Mouse (Mus musculus) bone marrow, adult 2 months (tissue): Measurements from ENCODE around the gene Mettl25. TPM values are rescaled to one million over a fixed set of nuclear protein-coding genes. Genes with fewer than 3 reads are reported as not detected.

Experiments
- H3K27ac ChIP-seq: fragments of 200-500 bp; 2 replicates; pipeline ENCODE4 v1.5.1; 2012; ENCODE audit warnings: low read depth, mild to moderate bottlenecking, control low read depth, inconsistent platforms, low read length; ENCODE audit not compliant: control insufficient read depth, poor library complexity, insufficient read depth
- H3K4me1 ChIP-seq: fragments of 200-500 bp; 2 replicates; pipeline ENCODE4 v1.6.1; 2011; ENCODE audit warnings: low read length; ENCODE audit not compliant: control insufficient read depth, insufficient read depth
- H3K4me3 ChIP-seq: fragments of 200-500 bp; replicated peaks from 2 replicates; pipeline ENCODE3; 2011; ENCODE audit warnings: mild to moderate bottlenecking, low read depth, low read length, control low read depth; ENCODE audit not compliant: control insufficient read depth
- CTCF ChIP-seq: fragments of 200-500 bp; IDR thresholded peaks from 2 replicates; pipeline ENCODE4 v1.5.1; 2011; ENCODE audit warnings: low read length, control low read depth; ENCODE audit not compliant: control insufficient read depth, insufficient read depth
- POLR2A ChIP-seq: fragments of 200-500 bp; IDR thresholded peaks from 2 replicates; pipeline ENCODE4 v1.6.1; 2011; ENCODE audit warnings: low read depth, mild to moderate bottlenecking, control low read depth, low read length, borderline replicate concordance; ENCODE audit not compliant: control insufficient read depth
- WGBS: fragments of 180-500 bp; shearing (Covaris S2); methylation state at CpG from one replicate; pipeline ENCODE4 v1.1.7; 2018; 5-methylcytosine and 5-hydroxymethylcytosine counted together
- polyA plus RNA-seq: library from polyadenylated mRNA; stranded (reverse); fragments of >200 nt; gene quantifications from 2 replicates; pipeline ENCODE4 v1.2.4, GENCODE M21; 2011; ENCODE audit warnings: low replicate concordance; ENCODE audit not compliant: missing spikeins, insufficient read depth, insufficient read length

Mettl25 gene
- polyA plus RNA-seq, result 2.4 and 5.7 TPM in 2 replicates

DNA sequence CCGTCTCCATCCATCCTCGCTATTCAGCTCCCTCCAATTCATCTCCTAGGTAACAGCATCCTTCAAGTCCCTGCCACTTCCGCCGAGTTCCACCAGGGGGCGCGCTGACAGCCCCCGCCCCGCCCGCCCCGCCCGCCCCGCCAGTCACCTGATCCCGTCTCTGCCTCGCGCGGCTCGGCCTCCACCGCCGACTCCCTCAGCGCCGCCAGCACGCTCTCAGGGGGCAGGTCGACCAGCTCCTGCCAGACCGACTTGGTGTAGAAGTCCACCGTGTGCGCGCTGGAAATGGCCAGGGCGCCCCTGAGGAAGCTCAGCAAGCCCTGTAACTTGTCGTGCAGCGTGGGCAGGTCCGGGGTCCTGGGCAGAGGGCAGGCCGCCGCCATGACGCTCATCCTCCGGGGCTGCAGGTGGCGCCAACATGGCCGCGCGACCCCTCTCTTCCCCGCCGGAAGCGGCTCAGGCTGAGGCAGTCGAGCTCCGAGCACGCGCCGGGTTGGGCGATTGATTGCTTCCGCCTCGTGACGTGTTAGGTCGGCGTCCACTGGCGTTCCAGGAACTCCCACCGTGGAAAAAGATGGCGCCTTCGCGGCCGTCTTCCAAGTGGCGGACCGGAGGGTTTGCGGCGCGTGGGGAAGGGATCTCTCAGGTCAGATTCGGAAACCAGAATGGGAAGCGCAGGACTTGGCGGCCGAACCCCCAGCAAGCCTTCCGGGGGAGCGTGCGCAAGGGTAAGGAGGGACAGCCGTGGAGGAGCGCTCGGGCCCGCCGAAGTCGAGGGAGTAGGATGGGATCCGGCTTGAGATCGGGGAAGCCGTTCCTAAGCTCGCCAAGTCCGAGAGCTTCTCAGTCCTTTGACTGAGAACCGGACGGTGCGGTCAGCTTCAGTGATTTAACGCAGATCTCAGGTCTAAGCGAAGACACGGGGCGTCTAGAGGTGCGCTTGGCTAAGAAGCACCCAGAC lies at the start of gene Mettl25, which contains the start of gene Ccdc59:
Mettl25 (minus strand) TSS at position 453 of the 961 bp plus-strand sequence.
Ccdc59 (plus strand) TSS at position 140 of the 961 bp plus-strand sequence.
- under 1% methylated on average over 90 of the region's 90 CpGs for WGBS
- H3K27ac ChIP-seq, result peak within 1 kb of the TSS; percentile 86

DNA sequence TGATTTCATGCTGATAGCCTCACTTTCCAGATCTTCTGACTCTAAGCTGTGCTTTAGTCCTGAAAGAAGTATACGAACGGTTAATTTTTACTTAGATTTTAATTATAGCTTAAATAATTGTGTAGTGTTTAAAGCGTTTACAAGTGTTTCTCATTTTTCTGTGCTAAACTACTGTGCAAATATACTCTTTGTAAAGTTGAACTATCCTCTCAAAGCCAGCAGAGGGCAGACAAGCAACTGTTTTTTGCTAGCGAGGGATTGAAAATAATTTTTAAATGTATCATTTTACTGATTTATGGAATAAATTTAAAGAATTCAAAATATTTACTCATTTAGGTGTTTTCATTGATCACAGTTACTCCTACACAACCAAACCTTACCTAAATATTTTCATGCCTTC lies 26.1 kb upstream of the Mettl25 start:
- TF ChIP-seq POLR2A, result no peak
- TF ChIP-seq CTCF, result no peak
- 45% methylated on average over 4 of the region's 4 CpGs for whole genome bisulfite sequencing
- H3K27ac ChIP-seq, result no peak overlapping the region
- H3K4me3 ChIP-seq, result no peak overlapping the region
- no peaks in the 10 kb centered on the region for H3K4me1 ChIP-seq

More for the DNA sequence above, at the start of gene Mettl25, which contains the start of gene Ccdc59:
- TF ChIP-seq POLR2A, result peak; percentile 50; the same call in 1 of the 2 replicates
- peak; percentile 59 for TF ChIP-seq CTCF
- H3K4me1 ChIP-seq, result no peaks in the 10 kb centered on the region
- H3K4me3 ChIP-seq, result peak within 1 kb of the TSS; percentile 85

DNA sequence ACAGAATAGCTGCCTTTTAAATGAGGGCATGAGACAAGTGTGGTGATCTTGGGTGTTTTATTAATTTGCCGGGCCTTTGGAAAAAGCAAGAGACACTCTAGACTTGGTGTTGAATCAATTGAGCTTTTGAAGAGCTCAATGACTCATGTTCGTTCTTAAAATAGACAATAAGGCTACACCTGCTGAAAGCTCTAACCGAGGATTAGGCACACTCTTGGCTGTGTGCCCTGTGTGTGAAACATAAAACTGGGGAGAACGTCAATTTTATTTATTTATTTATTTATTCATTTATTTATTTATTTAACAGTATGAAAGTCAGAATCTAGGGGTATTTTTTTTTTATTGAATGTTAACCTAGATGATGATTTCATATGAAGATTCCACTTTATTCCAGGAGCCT lies 10.0 kb upstream of the Mettl25 start:
- 77% methylated on average over 4 of the region's 4 CpGs for WGBS
- no peak for TF ChIP-seq CTCF
- no peak for TF ChIP-seq POLR2A
- no peak overlapping the region for H3K4me3 ChIP-seq
- no peaks in the 10 kb centered on the region for H3K4me1 ChIP-seq
- H3K27ac ChIP-seq, result no peak overlapping the region

DNA sequence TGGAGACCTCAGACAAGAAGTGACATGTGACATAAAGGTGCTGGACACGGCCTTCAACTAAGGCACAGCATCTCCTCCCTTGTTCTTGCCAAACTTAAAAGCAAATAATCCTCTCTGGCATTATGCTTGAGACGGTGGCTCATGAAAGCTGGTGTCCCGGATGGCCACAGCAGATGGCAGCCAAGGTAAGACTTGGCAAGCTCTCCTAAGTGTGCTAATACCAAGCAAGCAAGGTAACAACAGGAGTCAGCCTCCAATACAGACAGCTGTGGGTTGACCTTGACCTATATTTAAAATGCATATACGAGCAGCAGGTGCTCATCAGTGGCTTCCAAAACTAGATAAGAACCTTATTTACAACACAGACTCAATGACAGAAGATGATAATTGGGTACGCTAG lies 9.1 kb upstream of the Mettl25 start:
- Histone ChIP-seq H3K4me1 (no peaks in the 10 kb centered on the region), H3K27ac (no peak overlapping the region), H3K4me3 (no peak overlapping the region)
- TF ChIP-seq POLR2A (no peak), CTCF (no peak)
- WGBS, result 88% methylated on average over 5 of the region's 5 CpGs

DNA sequence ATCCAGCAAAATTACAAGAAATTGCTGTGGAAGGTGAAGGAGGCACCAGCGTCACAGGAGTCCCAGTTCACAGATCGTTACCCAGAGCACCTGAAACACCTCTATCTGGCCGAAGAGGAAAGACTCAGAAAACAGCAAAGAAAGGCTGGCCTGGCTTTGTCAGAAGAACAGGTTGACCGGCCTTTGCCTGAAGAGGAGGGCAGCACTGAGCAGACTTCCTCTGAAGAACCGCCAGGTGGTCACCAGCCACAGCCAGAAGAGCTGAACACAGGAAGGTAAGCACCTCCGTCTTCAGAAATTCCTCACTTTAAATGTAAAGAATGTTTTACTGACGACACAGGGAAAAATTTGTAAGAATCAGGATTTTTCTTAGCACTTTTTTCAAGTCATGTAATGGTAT lies 1.4 kb upstream of the Mettl25 start:
- WGBS, result 86% methylated on average over 7 of the region's 7 CpGs
- TF ChIP-seq CTCF, result no peak
- no peak for TF ChIP-seq POLR2A

DNA sequence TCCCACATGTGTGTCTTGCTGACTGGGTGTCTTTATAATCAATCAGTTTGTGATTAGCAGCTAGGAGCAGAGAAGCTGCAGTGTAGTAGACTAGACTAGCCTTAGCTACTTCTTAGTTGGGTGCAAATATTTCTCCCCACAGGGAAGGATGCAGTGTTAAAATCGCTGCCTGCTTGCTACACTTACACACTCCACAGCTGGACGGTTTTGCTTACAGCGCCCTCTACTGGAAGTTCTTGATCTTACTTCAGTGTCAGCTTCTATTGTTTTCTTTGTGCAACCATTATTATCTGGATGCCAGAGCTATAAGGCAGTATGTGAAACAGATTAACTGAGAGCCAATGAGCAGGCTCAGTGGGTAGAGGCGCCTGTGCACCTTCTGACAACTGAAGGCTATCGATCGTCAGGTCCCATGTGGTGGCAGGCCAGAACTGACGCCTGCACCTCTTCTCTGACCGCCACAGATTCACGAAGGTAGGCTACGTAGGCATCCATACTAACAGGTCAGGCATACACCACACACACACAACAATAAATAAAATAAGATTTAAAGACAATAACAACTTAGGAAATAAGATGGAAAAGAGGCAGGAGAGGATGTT lies 6.5 kb downstream of the Mettl25 start:
- Histone ChIP-seq H3K4me1 (no peaks in the 10 kb centered on the region), H3K27ac (no peak overlapping the region), H3K4me3 (no peak overlapping the region)
- peak; percentile 35 for TF ChIP-seq CTCF
- TF ChIP-seq POLR2A, result no peak
- 66% methylated on average over 10 of the region's 10 CpGs for WGBS

More for the DNA sequence above, 1.4 kb upstream of the Mettl25 start:
- H3K4me1 ChIP-seq, result no peaks in the 10 kb centered on the region
- H3K27ac ChIP-seq, result no peak overlapping the region
- H3K4me3 ChIP-seq, result no peak overlapping the region

DNA sequence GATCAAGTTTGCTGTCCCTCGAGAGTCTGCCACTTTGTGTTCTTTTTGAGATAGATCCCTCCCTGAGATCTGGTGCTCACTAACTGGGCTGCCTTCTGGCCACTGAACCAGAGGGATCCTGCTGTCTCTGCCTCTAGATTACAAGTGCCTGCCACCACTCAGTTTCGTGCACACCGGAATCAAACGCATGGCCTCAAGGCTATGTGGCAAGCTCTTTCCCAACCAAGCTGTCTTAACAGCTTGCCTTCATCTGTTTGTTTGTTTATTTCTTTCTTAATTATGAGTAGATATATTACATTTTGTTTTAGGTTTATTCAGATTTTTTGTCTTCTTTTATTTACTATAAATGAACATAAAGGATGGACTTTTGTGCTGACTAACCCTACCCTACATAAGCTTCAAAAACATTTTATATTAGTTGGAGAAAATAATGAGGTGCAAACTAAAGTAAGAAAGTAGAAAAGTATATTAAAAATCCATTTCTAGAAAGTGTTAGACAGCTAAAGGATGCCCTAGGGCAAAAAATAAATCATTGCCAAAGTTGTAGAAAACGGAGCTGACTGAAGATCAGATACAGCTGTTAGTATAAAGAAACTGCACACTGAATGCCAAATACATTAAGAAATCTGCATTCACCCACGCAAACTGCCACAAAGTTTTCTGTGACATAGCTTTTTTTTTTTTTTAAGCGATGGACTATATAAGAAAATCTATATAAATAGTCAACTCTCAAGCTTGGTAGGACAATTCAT lies 34.7 kb downstream of the Mettl25 start:
- no peak overlapping the region for H3K4me3 ChIP-seq
- 82% methylated on average over 7 of the region's 7 CpGs for WGBS
- no peaks in the 10 kb centered on the region; the same call in 1 of the 2 replicates for H3K4me1 ChIP-seq
- TF ChIP-seq POLR2A (no peak), CTCF (no peak)
- H3K27ac ChIP-seq, result no peak overlapping the region

DNA sequence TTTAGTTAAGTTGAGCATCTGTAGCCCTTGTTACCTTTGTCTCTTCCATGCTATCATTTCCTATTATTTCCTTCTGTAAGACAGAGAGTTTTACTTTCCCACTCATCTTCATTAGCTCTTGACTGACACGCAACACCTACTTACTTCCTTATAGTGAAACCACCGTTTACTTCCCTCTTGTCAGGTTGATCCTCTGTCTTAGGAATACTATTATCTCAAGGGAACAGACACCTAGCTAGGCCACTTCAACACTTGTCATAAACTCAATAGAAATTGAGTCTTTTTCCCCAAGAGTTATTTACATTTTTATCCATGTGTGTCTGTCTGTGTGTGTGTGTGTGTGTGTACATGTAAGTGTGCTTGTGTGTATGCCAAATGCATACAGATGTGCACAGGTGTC lies 37.7 kb downstream of the Mettl25 start:
- no peak for TF ChIP-seq POLR2A
- TF ChIP-seq CTCF, result no peak
- Histone ChIP-seq H3K4me1 (no peaks in the 10 kb centered on the region; the same call in 1 of the 2 replicates), H3K4me3 (no peak overlapping the region), H3K27ac (no peak overlapping the region)
- 42% methylated on average over 2 of the region's 2 CpGs for WGBS

DNA sequence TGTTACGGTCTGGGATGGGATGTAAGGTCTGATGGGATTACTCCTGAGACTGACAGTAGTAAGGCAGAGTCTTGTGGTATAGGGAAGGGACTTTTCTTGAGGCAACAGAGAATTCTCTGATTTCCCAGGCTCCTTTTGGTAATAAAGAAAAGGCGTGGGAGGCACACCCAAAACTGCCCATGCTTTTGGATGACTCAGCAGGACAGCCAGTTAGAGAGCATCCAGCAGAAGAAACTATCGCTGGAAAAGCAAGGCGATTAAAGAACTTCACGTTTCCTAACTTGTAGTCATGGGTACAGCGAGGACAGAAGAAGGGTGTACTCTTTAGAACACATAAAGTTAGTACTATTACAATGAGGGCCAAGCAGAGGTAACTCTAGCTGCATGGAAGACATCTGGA lies 39.0 kb downstream of the Mettl25 start:
- WGBS, result 83% methylated on average over 6 of the region's 6 CpGs
- Histone ChIP-seq H3K4me3 (no peak overlapping the region), H3K27ac (no peak overlapping the region), H3K4me1 (no peaks in the 10 kb centered on the region; the same call in 1 of the 2 replicates)
- TF ChIP-seq CTCF (no peak), POLR2A (no peak)
